Mouse (Mus musculus) splenic B cell, adult 2 months (primary cell): Measurements from ENCODE around the gene Nfic.

Experiments used
- DNase-seq: peaks from one replicate; pipeline ENCODE4 v3.0.0-alpha.2; 2011; ENCODE audit warnings: low read depth, low spot score
- H3K27me3 ChIP-seq: 2 replicates; pipeline ENCODE4 v1.6.1; 2012; ENCODE audit warnings: mild to moderate bottlenecking, low read length, moderate library complexity, mixed read lengths; ENCODE audit not compliant: control insufficient read depth, poor library complexity, insufficient read depth, severe bottlenecking
- H3K36me3 ChIP-seq: 2 replicates; pipeline ENCODE4 v1.6.1; 2012; ENCODE audit warnings: mild to moderate bottlenecking, low read length, moderate library complexity, mixed read lengths; ENCODE audit not compliant: control insufficient read depth, poor library complexity, insufficient read depth, severe bottlenecking

The Nfic gene

DNA sequence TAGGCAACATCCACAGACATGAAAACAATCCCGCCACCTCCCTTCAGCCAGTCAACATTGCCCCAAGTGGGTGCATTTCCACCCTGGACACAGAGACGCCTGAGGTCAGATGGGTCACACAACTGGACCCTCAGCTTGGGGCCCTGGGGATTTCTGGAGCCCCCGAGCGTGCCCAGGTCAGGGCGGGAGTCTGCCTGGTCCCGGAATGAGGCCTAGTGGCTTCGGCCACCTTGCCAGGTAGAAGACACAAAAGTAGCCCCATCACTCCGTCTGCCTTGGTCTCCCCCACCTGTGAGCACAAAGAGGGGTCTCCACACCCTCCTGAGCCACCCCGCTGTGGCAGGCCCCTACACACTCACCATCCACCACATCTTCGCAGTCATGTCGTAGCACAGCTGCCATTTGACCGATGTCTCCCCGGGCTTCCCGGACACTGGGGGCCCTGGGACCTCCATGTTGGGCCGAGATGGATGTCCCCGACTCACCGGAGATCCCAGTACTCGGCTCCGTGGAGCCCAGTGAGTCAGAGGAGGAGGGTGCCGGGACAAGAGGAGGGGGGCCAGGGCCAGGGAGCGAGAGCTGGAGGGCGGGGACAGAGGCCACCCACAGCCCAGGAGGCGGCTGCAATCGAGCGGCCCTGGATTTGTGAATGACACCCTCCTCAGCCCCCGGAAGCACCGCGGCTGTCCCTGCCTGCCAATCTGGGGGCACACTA is at the start of gene Nfic:
Gene Nfic, minus strand, starts transcription at position 455 of the 715 bp plus-strand sequence.
- H3K27me3 ChIP-seq, result no peaks in the 10 kb centered on the region
- no peaks in the 10 kb centered on the region for H3K36me3 ChIP-seq
- DNase-seq, result no peak

DNA sequence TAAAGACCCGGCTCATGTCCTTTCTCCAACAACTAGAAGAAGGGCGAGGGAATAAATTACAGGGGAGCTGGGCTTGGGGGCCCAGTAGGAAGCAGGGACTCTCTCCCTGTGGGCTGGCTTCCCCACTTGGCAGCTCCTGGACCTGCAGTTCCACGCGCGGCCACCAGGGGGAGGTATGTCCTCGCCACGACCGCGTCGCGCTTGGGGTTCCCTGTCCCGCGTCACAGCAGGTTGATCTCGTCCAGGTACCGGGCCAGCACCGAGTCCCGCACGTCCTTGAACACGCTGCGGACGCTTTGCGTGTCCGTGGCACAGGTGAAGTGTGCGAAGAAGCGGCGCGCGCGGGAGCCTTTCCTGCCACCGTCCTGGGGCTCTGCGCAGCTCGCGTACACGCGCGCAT is 47.2 kb upstream of the Nfic start:
- H3K36me3 ChIP-seq, result peaks cover 1% of the 10 kb centered on the region; the same call in 1 of the 2 replicates
- H3K27me3 ChIP-seq, result no peaks in the 10 kb centered on the region
- peak; percentile 89 for DNase-seq

DNA sequence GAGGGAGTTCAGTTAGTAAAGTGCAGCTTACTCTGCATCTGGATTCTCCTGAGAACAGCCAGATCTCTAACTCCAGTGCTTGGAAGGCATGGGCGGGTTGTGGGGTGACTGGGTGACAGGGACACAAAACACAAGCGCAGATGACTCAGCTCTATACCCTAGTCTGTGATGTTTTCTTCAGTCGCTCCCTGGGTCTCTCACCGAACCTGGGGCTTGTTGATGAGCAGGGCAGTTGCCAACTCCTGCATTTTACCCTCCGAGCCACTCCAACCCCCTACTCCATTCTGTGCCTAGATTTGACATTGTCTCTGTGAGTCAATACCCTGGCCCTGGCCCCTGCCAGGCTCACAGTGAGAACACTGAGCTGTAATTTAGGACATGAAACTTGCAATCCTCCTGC is 46.4 kb upstream of the Nfic start:
- DNase-seq, result no peak
- Histone ChIP-seq H3K36me3 (peaks cover 1% of the 10 kb centered on the region; the same call in 1 of the 2 replicates), H3K27me3 (no peaks in the 10 kb centered on the region)

DNA sequence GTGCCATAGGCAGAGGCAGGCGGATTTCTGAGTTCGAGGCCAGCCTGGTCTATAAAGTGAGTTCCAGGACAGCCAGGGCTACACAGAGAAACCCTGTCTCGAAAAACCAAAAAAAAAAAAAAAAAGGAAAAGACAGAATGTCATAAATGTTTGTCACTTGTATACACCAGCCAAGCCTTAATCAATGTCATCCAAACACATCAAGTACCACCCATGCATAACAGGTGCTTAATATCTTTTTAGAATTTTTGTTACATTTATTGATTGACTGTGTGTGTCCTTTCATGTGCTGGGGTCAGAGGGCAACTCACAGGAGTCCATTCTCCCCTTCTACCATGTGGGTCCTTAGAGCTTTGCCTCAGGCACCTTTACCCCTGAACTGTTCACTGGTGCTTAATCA is 44.6 kb upstream of the Nfic start, which contains the start of gene S1pr4:
Gene S1pr4, minus strand, starts transcription at position 101 of the 400 bp plus-strand sequence.
- peaks cover 1% of the 10 kb centered on the region; the same call in 1 of the 2 replicates for H3K36me3 ChIP-seq
- no peaks in the 10 kb centered on the region for H3K27me3 ChIP-seq
- no peak for DNase-seq

DNA sequence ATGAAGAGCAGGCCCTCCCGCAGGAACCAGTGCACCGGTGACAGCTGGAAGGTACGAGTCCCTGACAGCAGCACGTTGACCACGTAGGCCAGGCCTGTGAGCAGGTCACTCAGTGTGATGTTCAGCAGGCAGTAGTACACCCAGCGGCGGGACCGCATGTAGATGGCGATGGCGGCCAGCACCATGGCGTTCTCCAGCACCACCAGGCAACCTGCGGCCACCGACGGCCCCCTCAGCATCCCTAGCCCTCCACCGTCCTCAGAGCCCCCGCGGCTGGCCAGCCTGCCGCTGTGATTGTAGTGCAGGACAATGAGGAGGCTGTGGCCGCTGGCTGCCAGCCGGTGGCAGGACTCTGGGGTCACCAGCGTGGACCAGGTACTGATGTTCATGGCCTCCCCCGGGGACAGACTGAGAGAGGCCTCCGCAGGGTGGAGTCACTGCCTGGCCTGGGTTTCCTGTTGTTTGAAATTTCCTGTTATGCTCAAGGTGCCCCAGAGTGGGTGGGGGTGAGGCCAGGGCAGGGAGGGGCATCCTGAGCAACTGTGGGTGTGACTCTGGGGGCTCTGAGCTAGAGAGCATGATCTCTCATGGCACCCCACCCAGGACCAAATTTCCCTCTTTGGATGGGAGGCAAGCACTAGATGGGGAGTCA is 43.9 kb upstream of the Nfic start:
- DNase-seq, result peak; percentile 76
- Histone ChIP-seq H3K36me3 (no peaks in the 10 kb centered on the region), H3K27me3 (no peaks in the 10 kb centered on the region)

DNA sequence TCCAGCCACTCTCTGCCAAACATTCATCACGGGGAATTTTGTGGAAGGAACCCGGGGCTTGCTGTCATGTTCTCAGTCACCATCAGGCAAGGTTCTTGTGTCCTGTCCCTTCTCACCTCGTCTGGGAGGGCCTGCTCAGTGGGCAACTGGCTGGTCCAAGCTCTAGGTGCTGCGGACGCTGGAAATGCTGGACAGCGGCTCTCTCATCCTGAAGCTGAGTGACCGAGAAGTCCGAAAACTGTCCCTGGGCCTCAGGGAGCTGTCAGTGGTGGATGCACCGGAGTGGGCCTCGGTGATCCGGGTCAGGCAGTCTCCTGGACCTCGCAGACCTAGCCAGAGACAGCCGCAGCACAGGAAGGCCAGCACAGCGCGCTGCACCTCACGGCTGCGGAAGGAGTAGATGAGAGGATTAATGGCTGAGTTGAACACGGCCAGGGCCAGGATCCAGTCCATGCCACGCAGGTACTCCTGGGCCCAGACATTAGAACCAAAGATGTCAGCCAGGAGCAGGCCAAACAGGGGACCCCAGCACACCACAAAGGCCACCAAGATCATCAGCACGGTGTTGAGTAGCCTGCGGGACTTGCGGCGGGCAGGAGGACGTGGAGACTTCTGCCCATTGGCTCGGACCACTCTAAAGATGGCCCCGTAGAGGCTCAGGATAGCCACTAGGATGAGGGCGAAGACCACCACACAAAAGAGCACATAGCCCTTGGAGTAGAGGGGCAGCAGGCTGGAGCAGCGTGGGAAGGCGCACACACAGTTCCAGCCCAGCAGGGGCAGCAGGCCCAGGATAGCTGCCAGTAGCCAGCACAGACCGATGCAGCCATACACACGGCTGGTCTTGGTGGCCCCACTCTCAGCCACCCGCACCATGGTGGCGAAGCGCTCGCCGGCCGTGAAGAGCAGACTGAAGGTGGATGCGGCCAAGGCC is 43.1 kb upstream of the Nfic start:
- Histone ChIP-seq H3K36me3 (no peaks in the 10 kb centered on the region), H3K27me3 (no peaks in the 10 kb centered on the region)
- peak; percentile 44 for DNase-seq

DNA sequence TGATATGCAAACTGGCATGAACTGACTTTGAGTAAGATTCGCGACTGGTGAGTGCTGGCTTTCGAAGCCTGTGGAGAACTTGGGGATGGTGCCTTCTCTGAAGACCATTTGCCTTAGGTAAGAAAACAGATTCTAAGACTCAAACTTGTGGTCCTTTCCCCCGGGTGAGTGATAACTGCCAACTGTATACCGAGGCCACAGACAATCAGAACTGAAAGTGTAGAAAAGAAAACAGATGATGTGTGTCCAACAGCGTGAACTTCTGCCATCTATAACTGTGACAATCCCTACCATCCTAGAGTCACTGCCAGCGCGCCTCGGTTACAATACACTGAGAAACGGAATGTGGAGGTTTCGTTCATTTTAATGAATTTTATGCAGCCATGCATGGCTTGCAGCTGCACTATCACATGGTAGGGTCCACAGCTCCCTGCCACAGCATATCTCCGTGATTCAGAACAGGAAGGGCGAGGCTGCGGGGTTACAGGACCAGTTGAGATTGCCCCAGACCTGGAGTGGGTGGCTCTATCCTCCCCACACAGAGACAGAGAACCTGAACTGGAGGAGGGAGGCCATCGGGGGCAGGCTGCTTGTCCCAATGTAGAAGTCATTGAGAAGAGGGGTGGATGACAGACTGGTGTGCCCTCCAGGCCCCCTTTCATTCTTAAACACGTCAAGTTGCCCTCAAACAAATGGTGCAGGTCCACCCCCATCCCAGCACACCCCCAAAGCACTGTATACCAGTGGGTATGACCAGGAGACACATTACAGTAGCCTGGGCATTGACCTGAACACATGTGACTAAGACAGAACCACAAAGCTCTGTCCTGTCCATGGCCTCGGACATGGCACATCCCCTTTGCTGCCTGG is 42.2 kb upstream of the Nfic start:
- H3K36me3 ChIP-seq, result no peaks in the 10 kb centered on the region
- no peaks in the 10 kb centered on the region for H3K27me3 ChIP-seq
- peak; percentile 59 for DNase-seq

DNA sequence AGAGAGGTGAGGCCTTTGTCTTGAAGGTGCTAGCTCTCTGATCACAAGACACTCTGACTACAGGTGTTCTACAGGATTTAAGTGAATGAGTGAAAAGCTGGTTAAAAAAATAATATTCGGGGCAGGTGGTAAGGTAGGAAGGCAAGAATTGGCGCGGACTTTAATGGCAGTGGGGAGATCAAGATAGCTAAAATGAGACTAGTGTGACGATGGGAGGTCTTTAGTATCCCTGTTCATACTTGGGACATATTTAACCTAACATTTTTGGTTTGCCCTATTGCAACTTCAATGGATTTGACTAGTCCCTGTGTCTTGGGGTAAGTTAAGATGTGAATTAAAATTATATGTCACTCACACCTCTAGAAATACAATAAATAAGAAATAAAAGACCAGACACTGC is 41.5 kb upstream of the Nfic start:
- Histone ChIP-seq H3K36me3 (no peaks in the 10 kb centered on the region), H3K27me3 (no peaks in the 10 kb centered on the region)
- no peak for DNase-seq

DNA sequence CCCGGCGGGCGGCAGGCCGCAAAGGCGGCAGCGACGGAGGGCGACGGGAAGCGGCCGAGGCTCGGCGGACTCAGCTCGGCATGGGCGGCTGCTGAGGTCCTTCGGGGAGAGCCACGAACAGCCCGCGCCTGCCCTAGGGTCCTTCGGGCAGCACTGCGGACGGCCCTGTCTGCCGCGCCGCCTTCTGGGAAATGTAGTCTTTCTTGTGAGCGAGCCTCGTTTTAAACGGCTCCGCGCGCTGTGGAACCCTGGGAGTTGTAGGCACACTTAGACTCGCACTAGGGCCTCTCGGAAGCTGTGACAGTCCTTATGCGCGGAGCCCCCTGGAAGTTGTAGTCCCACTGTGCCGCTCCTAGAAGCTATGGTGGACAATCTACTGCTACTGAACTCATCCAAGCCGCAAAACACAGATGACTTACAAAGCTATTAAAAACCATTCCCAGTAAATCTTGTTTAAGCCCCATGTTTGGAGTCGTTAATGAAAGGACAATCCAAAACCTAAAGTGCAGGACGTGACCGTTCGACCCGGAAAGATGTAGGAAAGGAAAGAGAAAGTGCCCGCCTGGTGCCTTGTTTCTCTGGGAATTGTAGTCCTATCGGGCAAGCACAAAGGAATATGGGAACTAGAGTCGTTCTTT is 40.9 kb upstream of the Nfic start, which contains the start of gene Ncln:
Gene Ncln, minus strand, starts transcription at position 129 of the 638 bp plus-strand sequence.
- no peaks in the 10 kb centered on the region; the same call in 1 of the 2 replicates for H3K36me3 ChIP-seq
- peak; percentile 99 for DNase-seq
- H3K27me3 ChIP-seq, result no peaks in the 10 kb centered on the region

DNA sequence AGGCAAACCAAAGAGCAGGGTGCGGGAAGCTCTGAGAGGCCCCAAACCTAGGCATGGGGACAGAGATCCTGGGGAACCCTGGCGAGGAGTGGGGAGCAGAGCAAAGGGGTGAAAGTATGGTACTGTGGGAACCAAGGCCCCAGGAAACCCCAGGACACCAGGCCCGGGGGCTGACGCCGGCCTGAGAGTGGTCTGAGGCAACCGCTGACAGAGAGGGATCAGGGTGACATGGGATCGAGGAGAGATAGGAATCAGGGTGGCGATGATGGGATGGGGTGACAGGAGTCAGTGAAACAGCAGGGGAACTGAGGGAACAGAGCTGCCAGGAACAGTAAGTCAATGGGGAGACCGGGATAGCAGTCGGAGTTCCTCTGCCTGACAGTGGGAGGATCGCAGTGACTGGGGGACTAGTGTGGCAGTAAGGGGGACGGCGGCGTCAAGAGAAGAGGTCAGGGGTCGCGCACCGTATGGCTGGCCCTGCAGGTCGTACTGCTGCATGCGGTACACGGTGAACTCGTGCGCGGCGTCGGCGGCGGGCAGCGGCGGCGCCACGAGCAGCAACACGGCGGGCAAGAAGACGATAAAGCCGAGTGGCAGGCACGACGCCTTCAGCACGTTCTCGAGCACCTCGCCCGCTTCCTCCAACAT is 40.3 kb upstream of the Nfic start:
- H3K36me3 ChIP-seq, result peaks cover 2% of the 10 kb centered on the region
- H3K27me3 ChIP-seq, result no peaks in the 10 kb centered on the region
- DNase-seq, result no peak

DNA sequence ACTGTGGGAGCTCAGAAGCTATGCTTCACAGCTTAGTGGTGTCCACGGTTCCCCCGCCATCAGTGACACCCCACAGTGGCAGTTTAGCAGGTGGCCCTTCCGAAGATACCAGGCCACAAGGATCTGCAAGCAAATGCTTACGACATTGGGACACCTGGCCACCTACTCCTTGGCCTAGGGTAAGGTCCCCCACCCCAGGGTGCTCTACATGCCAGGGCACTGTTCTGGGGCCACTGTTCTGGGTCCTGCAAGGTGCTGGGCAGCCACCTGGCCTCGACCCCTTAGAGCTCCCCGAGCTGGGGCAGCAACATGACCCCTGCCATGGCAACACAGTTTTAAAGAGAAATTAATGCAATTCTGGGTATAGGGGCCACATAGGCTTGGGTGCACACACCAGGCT is 39.7 kb upstream of the Nfic start:
- no peak for DNase-seq
- Histone ChIP-seq H3K36me3 (peaks cover 2% of the 10 kb centered on the region), H3K27me3 (no peaks in the 10 kb centered on the region)

DNA sequence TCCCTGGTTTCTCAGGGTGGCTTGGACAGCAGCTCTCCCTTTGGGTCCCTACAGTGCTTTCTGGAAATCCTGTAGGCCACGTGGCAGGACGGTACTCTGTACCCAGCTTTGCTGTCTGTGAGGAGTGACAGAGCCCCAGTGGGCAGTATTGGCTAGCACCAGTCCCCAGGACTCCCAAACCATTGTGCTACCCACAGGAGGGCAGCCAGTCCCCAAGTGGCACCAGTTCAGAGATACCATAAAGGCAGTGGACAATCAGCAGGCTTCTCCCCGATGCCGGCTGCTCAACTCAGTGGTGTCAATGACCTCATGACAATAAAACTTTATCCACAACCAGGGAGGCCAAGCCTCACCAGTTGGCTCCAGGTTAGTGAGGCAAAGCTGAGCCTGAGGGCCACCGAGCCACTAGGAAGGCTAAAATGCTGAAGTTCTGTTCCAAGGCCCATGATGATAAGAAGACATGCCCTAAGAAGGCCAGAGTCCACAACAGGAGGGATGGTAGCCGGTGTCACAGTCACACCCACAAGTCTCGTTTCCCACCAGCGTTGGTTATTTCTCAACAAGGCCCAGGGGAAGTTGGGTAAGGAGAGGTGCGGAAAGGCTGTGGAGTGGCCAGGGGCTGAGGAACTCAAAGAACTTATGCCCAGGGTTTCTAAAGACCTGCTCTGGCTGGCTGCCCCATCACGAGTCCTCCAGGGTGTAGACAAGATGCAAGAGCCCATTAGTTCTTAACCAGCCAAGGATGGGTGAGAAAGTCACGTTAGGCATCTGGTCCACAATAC is 39.0 kb upstream of the Nfic start:
- Histone ChIP-seq H3K27me3 (no peaks in the 10 kb centered on the region), H3K36me3 (peaks cover 2% of the 10 kb centered on the region)
- no peak for DNase-seq
